Mouse (Mus musculus) megakaryocyte, embryonic 14.5 days (primary cell): Measurements from ENCODE around the gene Avpi1.

ENCODE experiments used
- FLI1 ChIP-seq: IDR thresholded peaks from 2 replicates; pipeline ENCODE4 v1.6.1; 2012; ENCODE audit warnings: low read length, inconsistent platforms, mixed read lengths
- GATA1 ChIP-seq: IDR thresholded peaks from 3 replicates; pipeline ENCODE4 v1.6.1; 2012; ENCODE audit warnings: mixed read lengths, low read length, inconsistent platforms, borderline replicate concordance

DNA sequence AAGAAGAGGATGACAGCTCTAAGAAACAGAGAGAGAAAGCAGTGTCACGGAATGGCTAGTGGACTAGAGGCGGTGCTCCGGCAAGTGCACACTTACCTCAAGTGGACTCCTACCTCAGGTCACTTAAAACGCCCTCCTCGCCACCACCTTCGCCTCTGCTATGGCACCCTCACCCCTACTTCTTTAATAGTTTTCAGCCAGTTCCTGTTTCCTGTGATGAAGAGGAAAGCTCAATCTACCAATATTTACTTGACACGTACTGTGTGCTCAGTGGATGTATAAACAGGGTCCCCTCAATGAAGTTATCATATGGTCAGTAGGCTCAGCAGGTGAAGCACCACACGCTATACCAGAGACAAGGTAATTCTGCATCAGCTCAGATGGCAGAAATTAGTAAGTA lies 50.3 kb downstream of the Avpi1 start:
- TF ChIP-seq GATA1 (no peak), FLI1 (no peak)
